Mouse (Mus musculus) cerebellum, adult 9-10 months (tissue): ENCODE data around the gene Axl.

Experiments
- DNase-seq: peaks from one replicate; pipeline ENCODE4 v3.0.0; 2022

The Axl gene

GRCm38 (mm10) chr7:25707581-25708292 is 80.8 kb downstream of the Axl start:
- DNase-seq, result no peak
